9 mouse cellular contexts compared by ENCODE assay signal in the genomic region with DNA sequence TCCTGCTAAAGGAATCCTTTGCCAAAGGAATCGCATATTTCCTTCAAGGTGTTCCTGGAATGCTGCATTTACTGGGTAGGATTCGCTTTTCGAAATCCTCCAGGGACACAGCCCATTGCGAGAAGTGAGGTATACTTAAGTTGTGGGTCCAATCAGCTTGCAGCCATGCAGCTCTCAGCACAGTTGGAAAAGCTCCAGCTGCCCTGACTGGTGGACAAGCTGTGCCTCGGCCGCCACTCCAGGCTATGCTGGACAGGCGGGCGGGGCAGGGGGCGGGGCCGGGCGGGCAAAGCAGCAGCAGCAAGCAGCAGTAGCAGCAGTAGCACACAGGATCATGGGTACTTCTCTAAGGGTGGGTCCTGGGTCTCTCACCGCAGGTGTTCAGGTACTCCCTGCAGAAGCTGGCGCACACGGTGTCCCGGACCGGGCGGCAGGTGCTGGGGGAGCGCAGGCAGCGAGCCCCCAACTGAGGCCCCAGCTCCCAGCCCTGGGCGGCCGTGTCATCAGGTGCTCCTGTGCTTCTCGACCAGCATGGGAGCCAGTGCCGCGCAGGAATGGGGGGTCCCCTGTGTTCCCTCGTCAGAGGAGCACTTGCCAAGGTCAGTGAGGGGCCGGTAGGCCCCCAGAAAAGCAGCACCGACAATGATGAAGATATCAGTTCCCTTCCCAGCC. TPM values are rescaled to one million over a fixed set of nuclear protein-coding genes. Genes with fewer than 3 reads are reported as not detected.
DNase-seq lines count a peak whose midpoint lies in the region; ATAC-seq lines count a peak whose summit lies in the region.
"Had no signal": no experiment of that assay in that cellular context is flagged by ENCODE, and none has a peak within 500 bp of the region (broad histone marks: within the 10 kb centered on the region; RNA-seq: fewer than 3 reads in every experiment).

No protein-coding gene starts in this region.

- H3K4me1 ChIP-seq in heart, embryonic 14.5 days (ENCODE audit: control insufficient read depth in 2 of 2, insufficient read depth in 2 of 2, low read length in 2 of 2), result peaks cover 0 to 8% of the 10 kb centered on the region in 2 experiments; a peak in 3 of 4 replicates
- peaks cover 15% of the 10 kb centered on the region for H3K4me1 ChIP-seq in kidney, embryonic 16.5 days (ENCODE audit: insufficient read depth, low read length)
- H3K4me1 ChIP-seq in liver, embryonic 13.5 days (replicated peaks), result peaks cover 24% of the 10 kb centered on the region

- WGBS in heart, embryonic 14.5 days, result 46% methylated on average over 27 of the region's 27 CpGs
- WGBS in kidney, embryonic 16.5 days, result 55% methylated on average over 27 of the region's 27 CpGs
- 54% methylated on average over 27 of the region's 27 CpGs for WGBS in liver, embryonic 13.5 days (ENCODE audit: insufficient replicate concordance)

- peak overlapping the region; percentile 34; the same call in 1 of the 2 replicates for H3K9ac ChIP-seq in heart, embryonic 14.5 days (ENCODE audit: low read length)
- H3K9ac ChIP-seq in kidney, embryonic 16.5 days (replicated peaks; ENCODE audit: low read length), result peak overlapping the region; percentile 53; the same call in 1 of the 2 replicates
- H3K9ac ChIP-seq in liver, embryonic 13.5 days, result no peak overlapping the region

- H3K4me2 ChIP-seq in heart, embryonic 14.5 days (ENCODE audit: low read length), result peak overlapping the region; percentile 85
- peak overlapping the region; percentile 60 for H3K4me2 ChIP-seq in kidney, embryonic 16.5 days (replicated peaks; ENCODE audit: low read depth, low read length)
- H3K4me2 ChIP-seq in liver, embryonic 13.5 days, result peak overlapping the region; percentile 38

- peaks cover 38% of the 10 kb centered on the region for H3K36me3 ChIP-seq in heart, embryonic 14.5 days (ENCODE audit: control insufficient read depth, insufficient read depth, low read length)
- H3K36me3 ChIP-seq in kidney, embryonic 16.5 days (ENCODE audit: insufficient read depth, low read length), result peaks cover 54% of the 10 kb centered on the region
- peaks cover 30% of the 10 kb centered on the region for H3K36me3 ChIP-seq in liver, embryonic 13.5 days

- peaks cover 35% of the 10 kb centered on the region for H3K9me3 ChIP-seq in heart, embryonic 14.5 days (ENCODE audit: control insufficient read depth, low read length)
- H3K9me3 ChIP-seq in kidney, embryonic 16.5 days (ENCODE audit: low read length), result peaks cover 35% of the 10 kb centered on the region
- H3K9me3 ChIP-seq in liver, embryonic 13.5 days (replicated peaks), result peaks cover 16% of the 10 kb centered on the region

- no peaks in the 10 kb centered on the region for H3K27me3 ChIP-seq in heart, embryonic 14.5 days (ENCODE audit: control insufficient read depth, insufficient read depth, low read length)
- H3K27me3 ChIP-seq in kidney, embryonic 16.5 days (ENCODE audit: insufficient read depth, low read length), result no peaks in the 10 kb centered on the region
- H3K27me3 ChIP-seq in liver, embryonic 13.5 days, result peaks cover 40% of the 10 kb centered on the region

- no peak overlapping the region for H3K27ac ChIP-seq in heart, embryonic 14.5 days (replicated peaks in 1 of 2; ENCODE audit: control insufficient read depth in 1 of 2, insufficient read depth in 1 of 2, low read depth in 2 of 2, low read length in 2 of 2)
- H3K27ac ChIP-seq in kidney, embryonic 16.5 days (ENCODE audit: low read length), result no peak overlapping the region
- H3K27ac ChIP-seq in liver, embryonic 13.5 days, result no peak overlapping the region

- H3K4me3 ChIP-seq in heart, embryonic 14.5 days (ENCODE audit: control insufficient read depth in 1 of 2, insufficient read depth in 1 of 2, low read depth in 1 of 2, low read length in 2 of 2), result peak overlapping the region; percentile 40 to 49
- peak overlapping the region; percentile 34 for H3K4me3 ChIP-seq in kidney, embryonic 16.5 days (ENCODE audit: low read length)
- peak overlapping the region; percentile 25 for H3K4me3 ChIP-seq in liver, embryonic 13.5 days (replicated peaks)
- H3K4me3 ChIP-seq: erythroblast, embryonic 14.5 days had no signal

- DNase-seq in layer of hippocampus, adult 11-12 months (ENCODE audit: low spot score), result peak; percentile 74
- no peak for DNase-seq in layer of hippocampus, adult 9-10 months (ENCODE audit: low spot score)
- peak; percentile 52 for DNase-seq in fat pad, adult 2 months (ENCODE audit: extremely low read depth, low read depth, low spot score)
- no peak for DNase-seq in liver, embryonic 13.5 days
- DNase-seq in neural tube, embryonic 10.5 days (ENCODE audit: extremely low spot score, low spot score), result peak; percentile 61
- peak; percentile 87 for DNase-seq in testis, postnatal 10 days (ENCODE audit: low spot score)

- peak; percentile 58 for ATAC-seq in heart, embryonic 14.5 days (ENCODE audit: insufficient number of reproducible peaks, insufficient read depth, low FRiP score, low read depth)
- peak; percentile 86 for ATAC-seq in kidney, embryonic 16.5 days (ENCODE audit: low FRiP score, low TSS enrichment)
- peak; percentile 49 for ATAC-seq in liver, embryonic 13.5 days (ENCODE audit: low read depth)

RNA-seq across cellular contexts. Expression of a gene that starts 1.4 kb away (rescaled TPM):
- 34.0 and 71.8 TPM in 2 replicates for polyA plus RNA-seq in heart, embryonic 14.5 days (2014; fragmentation: Nextera tagmentation; extraction: Ambion mirVana)
- 227 and 246 TPM in 2 replicates for polyA plus RNA-seq in kidney, embryonic 16.5 days (2015; fragmentation: Nextera tagmentation; extraction: Ambion mirVana)
- 34.5 and 35.9 TPM in 2 replicates for polyA plus RNA-seq in liver, embryonic 13.5 days (2015; fragmentation: Nextera tagmentation; extraction: Ambion mirVana)

RNA-seq across cellular contexts. Expression of a gene that starts 9.8 kb away (rescaled TPM):
- polyA plus RNA-seq in heart, embryonic 14.5 days (2014; fragmentation: Nextera tagmentation; extraction: Ambion mirVana), result 41.0 and 41.6 TPM in 2 replicates
- polyA plus RNA-seq in kidney, embryonic 16.5 days (2015; fragmentation: Nextera tagmentation; extraction: Ambion mirVana), result 55.8 and 60.8 TPM in 2 replicates
- polyA plus RNA-seq in liver, embryonic 13.5 days (2015; fragmentation: Nextera tagmentation; extraction: Ambion mirVana), result 9.5 and 10.1 TPM in 2 replicates

Comparison
In these comparisons a context has a peak if more than half of its experiments do, and no peak if none do; other contexts are left out.
1. DNase-seq: peak in layer of hippocampus, adult 11-12 months (single experiment), fat pad, adult 2 months (single experiment), neural tube, embryonic 10.5 days (single experiment) and testis, postnatal 10 days (single experiment); none in layer of hippocampus, adult 9-10 months (single experiment) and liver, embryonic 13.5 days (single experiment).
2. Peak in every context shown above with its lines, with median percentiles within 50 percentile points of each other: ATAC-seq, H3K4me2 ChIP-seq and H3K4me3 ChIP-seq.